Mouse (Mus musculus): ENCODE measurements around the gene Rnase1. TPM values are rescaled to one million over a fixed set of nuclear protein-coding genes. Genes with fewer than 3 reads are reported as not detected.

Rnase1 gene
- total and polyA plus RNA-seq, 3 experiments, result 0.07 TPM; not detected in 2

- H3K27me3 ChIP-seq (ENCODE audit: control insufficient read depth in 1 of 2, insufficient read depth in 2 of 2, low read length in 2 of 2), result no peaks in the 10 kb centered on the region
- no peak overlapping the region for H3K4me3 ChIP-seq (ENCODE audit: control insufficient read depth in 1 of 2, insufficient read depth in 1 of 2, low read depth in 2 of 2, low read length in 2 of 2)
- no peak for DNase-seq (ENCODE audit: low read depth, low spot score)
- peaks cover 0 to 4% of the 10 kb centered on the region in 2 experiments; a peak in 2 of 4 replicates for H3K4me1 ChIP-seq (ENCODE audit: control insufficient read depth in 1 of 2, insufficient read depth in 2 of 2, low read length in 2 of 2)
- no peak overlapping the region for H3K27ac ChIP-seq (ENCODE audit: control insufficient read depth, low read depth, low read length)
- H3K9ac ChIP-seq (ENCODE audit: control insufficient read depth, low read depth, low read length, poor library complexity, severe bottlenecking), result no peak overlapping the region
- TF ChIP-seq POLR2AphosphoS5 (IDR thresholded peaks at IDR 0.05; ENCODE audit: borderline replicate concordance, low read depth, low read length) (no peak), EP300 (IDR thresholded peaks at IDR 0.05; ENCODE audit: low read depth in 1 of 2, low read length in 2 of 2) (no peak), NRF1 (IDR thresholded peaks at IDR 0.05; ENCODE audit: insufficient read depth, low read depth, low read length, poor library complexity, severe bottlenecking) (no peak), JUND (IDR thresholded peaks at IDR 0.05; ENCODE audit: low read depth, low read length) (no peak), ZMIZ1 (IDR thresholded peaks at IDR 0.05; ENCODE audit: low read depth, low read length) (no peak), TAL1 (IDR thresholded peaks at IDR 0.05; ENCODE audit: low read length) (no peak), ZNF384 (IDR thresholded peaks at IDR 0.05; ENCODE audit: low read depth, low read length) (no peak), TBP (IDR thresholded peaks at IDR 0.05; ENCODE audit: low read depth, low read length) (no peak)
- no peaks in the 10 kb centered on the region for H3K9me3 ChIP-seq (replicated peaks; ENCODE audit: insufficient read depth, low read length)
- no peaks in the 10 kb centered on the region for H3K36me3 ChIP-seq (ENCODE audit: control insufficient read depth in 1 of 2, insufficient read depth in 2 of 2, low read length in 2 of 2)
- H3K79me2 ChIP-seq (ENCODE audit: control insufficient read depth, insufficient read depth, low read length, poor library complexity), result no peaks in the 10 kb centered on the region
Observed at GRCm38 (mm10) chr14:51149164-51149563, 2.6 kb upstream of the Rnase1 start.

- DNase-seq (ENCODE audit: low read depth, low spot score), result no peak
- peaks cover 0 to 9% of the 10 kb centered on the region in 2 experiments; a peak in 2 of 4 replicates for H3K36me3 ChIP-seq (ENCODE audit: control insufficient read depth in 1 of 2, insufficient read depth in 2 of 2, low read length in 2 of 2)
- no peak overlapping the region for H3K27ac ChIP-seq (ENCODE audit: control insufficient read depth, low read depth, low read length)
- no peaks in the 10 kb centered on the region for H3K9me3 ChIP-seq (replicated peaks; ENCODE audit: insufficient read depth, low read length)
- TF ChIP-seq POLR2AphosphoS2 (IDR thresholded peaks at IDR 0.05; ENCODE audit: low read length) (no peak), JUND (IDR thresholded peaks at IDR 0.05; ENCODE audit: low read depth, low read length) (no peak), MAZ (IDR thresholded peaks at IDR 0.05; ENCODE audit: low read depth, low read length) (no peak), ETS1 (IDR thresholded peaks at IDR 0.05; ENCODE audit: low read depth, low read length) (no peak), MAFK (IDR thresholded peaks at IDR 0.05; ENCODE audit: borderline replicate concordance, low read depth, low read length) (no peak)
- no peak overlapping the region for H3K4me3 ChIP-seq (ENCODE audit: control insufficient read depth in 1 of 2, insufficient read depth in 1 of 2, low read depth in 2 of 2, low read length in 2 of 2)
- H3K9ac ChIP-seq (ENCODE audit: control insufficient read depth, low read depth, low read length, poor library complexity, severe bottlenecking), result no peak overlapping the region
- no peaks in the 10 kb centered on the region for H3K79me2 ChIP-seq (ENCODE audit: control insufficient read depth, insufficient read depth, low read length, poor library complexity)
- no peaks in the 10 kb centered on the region for H3K27me3 ChIP-seq (ENCODE audit: control insufficient read depth in 1 of 2, insufficient read depth in 2 of 2, low read length in 2 of 2)
- H3K4me1 ChIP-seq (ENCODE audit: control insufficient read depth in 1 of 2, insufficient read depth in 2 of 2, low read length in 2 of 2), result peaks cover 4 to 9% of the 10 kb centered on the region in 2 experiments; a peak in 3 of 4 replicates
Observed at GRCm38 (mm10) chr14:51148006-51148405, 1.4 kb upstream of the Rnase1 start.

- H3K36me3 ChIP-seq (ENCODE audit: control insufficient read depth in 1 of 2, insufficient read depth in 2 of 2, low read length in 2 of 2), result peaks cover 0 to 14% of the 10 kb centered on the region in 2 experiments; a peak in 2 of 4 replicates
Observed at GRCm38 (mm10) chr14:51145521-51145920, 1.1 kb downstream of the Rnase1 start.

More at GRCm38 (mm10) chr14:51145521-51145920, 1.1 kb downstream of the Rnase1 start:
- H3K4me3 ChIP-seq (ENCODE audit: control insufficient read depth in 1 of 2, insufficient read depth in 1 of 2, low read depth in 2 of 2, low read length in 2 of 2), result no peak overlapping the region
- H3K9ac ChIP-seq (ENCODE audit: control insufficient read depth, low read depth, low read length, poor library complexity, severe bottlenecking), result no peak overlapping the region
- no peaks in the 10 kb centered on the region for H3K27me3 ChIP-seq (ENCODE audit: control insufficient read depth in 1 of 2, insufficient read depth in 2 of 2, low read length in 2 of 2)
- peaks cover 7 to 11% of the 10 kb centered on the region in 2 experiments for H3K4me1 ChIP-seq (ENCODE audit: control insufficient read depth in 1 of 2, insufficient read depth in 2 of 2, low read length in 2 of 2)
- no peaks in the 10 kb centered on the region for H3K79me2 ChIP-seq (ENCODE audit: control insufficient read depth, insufficient read depth, low read length, poor library complexity)
- TF ChIP-seq ZC3H11A (IDR thresholded peaks at IDR 0.05; ENCODE audit: low read depth, low read length) (no peak), RCOR1 (IDR thresholded peaks at IDR 0.05; ENCODE audit: low read depth, low read length) (no peak), TCF12 (IDR thresholded peaks at IDR 0.05; ENCODE audit: low read depth, low read length) (no peak), ELF1 (IDR thresholded peaks at IDR 0.05; ENCODE audit: low read depth, low read length) (no peak), CTCF (IDR thresholded peaks at IDR 0.05 in 2 of 3, conservative IDR thresholded peaks at IDR 0.05 in 1 of 3; ENCODE audit: control insufficient read depth in 1 of 3, insufficient read depth in 1 of 3, low read depth in 2 of 3, low read length in 3 of 3, poor library complexity in 1 of 3, severe bottlenecking in 1 of 3) (no peak), KAT2A (conservative IDR thresholded peaks at IDR 0.05; ENCODE audit: low read depth, low read length) (no peak), MYC (IDR thresholded peaks at IDR 0.05; ENCODE audit: low read depth, low read length) (no peak), E2F4 (IDR thresholded peaks at IDR 0.05; ENCODE audit: borderline replicate concordance, low read depth, low read length) (no peak), MAFK (IDR thresholded peaks at IDR 0.05; ENCODE audit: borderline replicate concordance, low read depth, low read length) (no peak), USF1 (IDR thresholded peaks at IDR 0.05; ENCODE audit: low read depth, low read length) (no peak), UBTF (IDR thresholded peaks at IDR 0.05; ENCODE audit: borderline replicate concordance, insufficient read depth, low read depth, low read length) (no peak), POLR2AphosphoS5 (IDR thresholded peaks at IDR 0.05; ENCODE audit: borderline replicate concordance, low read depth, low read length) (no peak), MXI1 (IDR thresholded peaks at IDR 0.05; ENCODE audit: low read depth, low read length) (no peak), MAX (IDR thresholded peaks at IDR 0.05; ENCODE audit: low read length) (no peak)
- H3K9me3 ChIP-seq (replicated peaks; ENCODE audit: insufficient read depth, low read length), result no peaks in the 10 kb centered on the region
- DNase-seq (ENCODE audit: low read depth, low spot score), result no peak
- no peak overlapping the region for H3K27ac ChIP-seq (ENCODE audit: control insufficient read depth, low read depth, low read length)

Measured in MEL (cell line).